Comparison of ENCODE assay signal across 23 mouse cellular contexts in the genomic region with DNA sequence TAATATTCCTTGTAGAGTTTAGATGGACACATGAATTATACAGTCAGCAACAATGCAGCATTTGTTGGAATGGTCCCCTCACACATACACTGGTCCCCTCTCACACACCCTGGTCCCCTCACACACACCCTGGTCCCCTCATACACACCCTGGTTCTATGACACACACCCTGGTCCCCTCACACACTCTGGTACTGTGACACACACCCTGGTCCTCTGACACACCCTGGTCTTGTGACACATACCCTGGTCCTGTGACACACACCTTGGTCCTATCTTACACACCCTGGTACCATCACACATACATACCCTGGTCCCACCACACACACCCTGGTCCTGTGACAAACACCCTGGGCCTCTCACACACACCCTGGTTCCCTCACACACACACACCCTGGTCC.
DNase-seq lines count a peak whose midpoint lies in the region; ATAC-seq lines count a peak whose summit lies in the region.
"Had no signal": no experiment of that assay in that cellular context is flagged by ENCODE, and none has a peak within 500 bp of the region (broad histone marks: within the 10 kb centered on the region; RNA-seq: fewer than 3 reads in every experiment).

No protein-coding gene starts in this region.

- H3K9ac ChIP-seq in limb, embryonic 15.5 days, result no peak overlapping the region
- H3K9ac ChIP-seq in midbrain, embryonic 16.5 days (ENCODE audit: low read depth, low read length), result no peak overlapping the region
- H3K9ac ChIP-seq in midbrain, embryonic 14.5 days (replicated peaks; ENCODE audit: low read length), result no peak overlapping the region
- H3K9ac ChIP-seq: embryonic facial prominence, embryonic 15.5 days; liver, embryonic 15.5 days had no signal

- no peak overlapping the region for H3K27ac ChIP-seq in limb, embryonic 15.5 days
- no peak overlapping the region for H3K27ac ChIP-seq in limb, embryonic 10.5 days
- no peak overlapping the region for H3K27ac ChIP-seq in midbrain, embryonic 16.5 days (ENCODE audit: low read length)
- H3K27ac ChIP-seq in midbrain, embryonic 14.5 days (replicated peaks; ENCODE audit: low read depth, low read length), result no peak overlapping the region
- H3K27ac ChIP-seq: embryonic facial prominence, embryonic 15.5 days; kidney, postnatal 0 days; liver, embryonic 15.5 days; macrophage had no signal

- no peaks in the 10 kb centered on the region for H3K36me3 ChIP-seq in limb, embryonic 15.5 days
- H3K36me3 ChIP-seq in limb, embryonic 10.5 days, result no peaks in the 10 kb centered on the region
- H3K36me3 ChIP-seq in midbrain, embryonic 16.5 days (ENCODE audit: control insufficient read depth, insufficient read depth, low read length), result no peaks in the 10 kb centered on the region
- H3K36me3 ChIP-seq in midbrain, embryonic 14.5 days (ENCODE audit: control insufficient read depth, insufficient read depth, low read length), result no peaks in the 10 kb centered on the region
- H3K36me3 ChIP-seq: embryonic facial prominence, embryonic 15.5 days; liver, embryonic 15.5 days had no signal

- no peak for DNase-seq in limb, embryonic 10.5 days (ENCODE audit: low spot score)
- no peak for DNase-seq in midbrain, embryonic 14.5 days
- DNase-seq in kidney, postnatal 25 days, result no peak
- DNase-seq in right cerebral cortex, adult 18-20 months, result no peak
- DNase-seq: adrenal gland, postnatal 10 days; cerebellum, adult 2 months; cerebellum, postnatal 36 days; embryo, embryonic 11 days; gastrocnemius, postnatal 14 days; heart, adult 11 months; heart, postnatal 10 days; kidney, adult 2 months; right cerebral cortex, postnatal 14 days; thymus, postnatal 14 days had no signal

- H3K4me2 ChIP-seq in limb, embryonic 15.5 days, result no peak overlapping the region
- no peak overlapping the region for H3K4me2 ChIP-seq in midbrain, embryonic 16.5 days (ENCODE audit: low read length)
- no peak overlapping the region for H3K4me2 ChIP-seq in midbrain, embryonic 14.5 days (ENCODE audit: low read length)
- H3K4me2 ChIP-seq: embryonic facial prominence, embryonic 15.5 days; heart, embryonic 11.5 days; liver, embryonic 15.5 days had no signal

- no peak overlapping the region for H3K4me3 ChIP-seq in limb, embryonic 15.5 days
- H3K4me3 ChIP-seq in limb, embryonic 10.5 days, result no peak overlapping the region
- no peak overlapping the region for H3K4me3 ChIP-seq in midbrain, embryonic 16.5 days (ENCODE audit: low read depth, low read length)
- no peak overlapping the region for H3K4me3 ChIP-seq in midbrain, embryonic 14.5 days (replicated peaks; ENCODE audit: low read depth, low read length)
- H3K4me3 ChIP-seq: embryonic facial prominence, embryonic 15.5 days; liver, embryonic 15.5 days had no signal

- ATAC-seq in limb, embryonic 15.5 days (ENCODE audit: insufficient number of reproducible peaks, low FRiP score, low TSS enrichment, low read depth), result 0 out of 2 replicates have a peak, but pooled peaks have one; percentile 14
- 0 out of 2 replicates have a peak, but pooled peaks have one; percentile 39 for ATAC-seq in midbrain, embryonic 16.5 days
- ATAC-seq in midbrain, embryonic 14.5 days (ENCODE audit: low FRiP score, low TSS enrichment), result no peak
- 0 out of 2 replicates have a peak, but pooled peaks have one; percentile 22 for ATAC-seq in monocyte, adult 5-6 weeks (replicated peaks; ENCODE audit: insufficient number of reproducible peaks, low FRiP score, low TSS enrichment, poor library complexity, severe bottlenecking)
- ATAC-seq: forebrain, embryonic 14.5 days had no signal

- 0 out of 2 replicates have a peak, but pooled peaks cover 3% of the 10 kb centered on the region for H3K27me3 ChIP-seq in limb, embryonic 15.5 days
- H3K27me3 ChIP-seq in limb, embryonic 10.5 days (ENCODE audit: low read depth, poor library complexity, severe bottlenecking), result no peaks in the 10 kb centered on the region
- H3K27me3 ChIP-seq in midbrain, embryonic 16.5 days (ENCODE audit: control insufficient read depth, insufficient read depth, low read depth, low read length), result no peaks in the 10 kb centered on the region
- H3K27me3 ChIP-seq in midbrain, embryonic 14.5 days (ENCODE audit: control insufficient read depth, insufficient read depth, low read length), result no peaks in the 10 kb centered on the region
- H3K27me3 ChIP-seq: embryonic facial prominence, embryonic 15.5 days; liver, embryonic 15.5 days had no signal

- no peaks in the 10 kb centered on the region for H3K9me3 ChIP-seq in limb, embryonic 15.5 days
- H3K9me3 ChIP-seq in limb, embryonic 10.5 days (replicated peaks), result no peaks in the 10 kb centered on the region
- no peaks in the 10 kb centered on the region for H3K9me3 ChIP-seq in midbrain, embryonic 16.5 days (replicated peaks; ENCODE audit: control insufficient read depth, low read length, poor library complexity, severe bottlenecking)
- no peaks in the 10 kb centered on the region for H3K9me3 ChIP-seq in midbrain, embryonic 14.5 days (ENCODE audit: control insufficient read depth, low read length)
- H3K9me3 ChIP-seq: embryonic facial prominence, embryonic 15.5 days; liver, embryonic 15.5 days had no signal

- no peaks in the 10 kb centered on the region for H3K4me1 ChIP-seq in limb, embryonic 15.5 days
- peaks cover 9% of the 10 kb centered on the region for H3K4me1 ChIP-seq in limb, embryonic 10.5 days
- no peaks in the 10 kb centered on the region for H3K4me1 ChIP-seq in midbrain, embryonic 16.5 days (ENCODE audit: control insufficient read depth, insufficient read depth, low read length)
- no peaks in the 10 kb centered on the region for H3K4me1 ChIP-seq in midbrain, embryonic 14.5 days (ENCODE audit: control insufficient read depth, insufficient read depth, low read length)
- H3K4me1 ChIP-seq: embryonic facial prominence, embryonic 15.5 days; liver, embryonic 15.5 days had no signal
